Mouse (Mus musculus) c-Kit-positive CD71-negative TER-119-negative erythroid progenitor cells, embryonic 14.5 days (primary cell): ENCODE data around the gene Terb2.
A peak's percentile ranks its signal among the peaks of the same experiment; 100 is the strongest.

ENCODE experiments used
- DNase-seq: peaks from one replicate; pipeline ENCODE4 v3.0.0-alpha.2; 2013; ENCODE audit warnings: low read depth

Gene Terb2

GRCm38 (mm10) chr2:122233341-122233740 lies 47.3 kb downstream of the Terb2 start:
- DNase-seq: no peak

GRCm38 (mm10) chr2:122233759-122234557 lies 47.9 kb downstream of the Terb2 start:
- DNase-seq: no peak

- DNase-seq: peak; percentile 53
These were observed 48.7 kb downstream of the Terb2 start, which contains the start of gene Sord for GRCm38 (mm10) chr2:122234611-122235288. Gene Sord, plus strand, starts transcription at chr2:122234749.

GRCm38 (mm10) chr2:122235425-122235824 lies 49.4 kb downstream of the Terb2 start:
- no peak for DNase-seq

GRCm38 (mm10) chr2:122236321-122236720 lies 50.2 kb downstream of the Terb2 start:
- no peak for DNase-seq

- no peak for DNase-seq
These were observed 51.9 kb downstream of the Terb2 start for GRCm38 (mm10) chr2:122237891-122238470.

GRCm38 (mm10) chr2:122240735-122241134 lies 54.7 kb downstream of the Terb2 start:
- no peak for DNase-seq

- DNase-seq: no peak
These were observed 55.2 kb downstream of the Terb2 start for GRCm38 (mm10) chr2:122241226-122241625.

GRCm38 (mm10) chr2:122241935-122242334 lies 55.9 kb downstream of the Terb2 start:
- DNase-seq: no peak

GRCm38 (mm10) chr2:122243671-122244131 lies 57.6 kb downstream of the Terb2 start:
- peak; percentile 72 for DNase-seq

- DNase-seq: no peak
These were observed 61.7 kb downstream of the Terb2 start for GRCm38 (mm10) chr2:122247786-122248185.

GRCm38 (mm10) chr2:122255997-122256396 lies 69.9 kb downstream of the Terb2 start:
- no peak for DNase-seq
